Mouse (Mus musculus) granulocyte monocyte progenitor cell, adult 5-6 weeks (primary cell): ENCODE data around the gene Dab1. TPM values are rescaled to one million over a fixed set of nuclear protein-coding genes. Genes with fewer than 3 reads are reported as not detected.

Source experiments
- ATAC-seq: replicated peaks from 2 replicates; pipeline ENCODE4 v1.8.0; 2016; ENCODE audit warnings: mild to moderate bottlenecking, moderate TSS enrichment, inconsistent platforms; ENCODE audit not compliant: poor library complexity, severe bottlenecking
- total RNA-seq, 2 experiments: library from RNA; stranded (forward) in 1 of 2; stranded (reverse) in 1 of 2; fragments of 200-712, 200-1000 nt in 1 of 2; fragments of >200 nt in 1 of 2; fragmentation: Nextera tagmentation in 1 of 2; gene quantifications; 2 replicates each; pipeline ENCODE4 v1.2.3; 2014 to 2017

Gene Dab1
- total RNA-seq, 2 experiments from 2014 or later = not detected

GRCm38 (mm10) chr4:103796416-103796815 is 177.3 kb downstream of the Dab1 start:
- ATAC-seq = no peak

DNA sequence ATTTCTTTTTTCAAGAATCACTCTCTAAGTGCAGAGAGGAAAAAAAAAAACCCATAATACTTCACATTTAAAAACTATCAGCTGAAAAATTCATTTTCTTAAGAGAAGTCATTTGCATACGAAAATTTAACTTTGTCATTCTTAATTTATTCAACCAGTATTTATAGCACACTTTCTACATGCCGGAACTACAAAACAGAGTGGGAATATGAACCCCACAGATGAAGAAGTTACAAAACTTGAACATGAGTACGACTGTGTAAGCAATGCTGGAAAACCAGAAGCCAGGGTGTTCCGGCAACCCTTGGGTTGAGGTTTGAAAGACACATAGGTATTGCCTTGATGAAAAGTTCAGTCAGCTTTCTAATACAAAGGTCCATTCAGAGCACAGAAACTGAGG is 183.3 kb downstream of the Dab1 start:
- no peak for ATAC-seq

DNA sequence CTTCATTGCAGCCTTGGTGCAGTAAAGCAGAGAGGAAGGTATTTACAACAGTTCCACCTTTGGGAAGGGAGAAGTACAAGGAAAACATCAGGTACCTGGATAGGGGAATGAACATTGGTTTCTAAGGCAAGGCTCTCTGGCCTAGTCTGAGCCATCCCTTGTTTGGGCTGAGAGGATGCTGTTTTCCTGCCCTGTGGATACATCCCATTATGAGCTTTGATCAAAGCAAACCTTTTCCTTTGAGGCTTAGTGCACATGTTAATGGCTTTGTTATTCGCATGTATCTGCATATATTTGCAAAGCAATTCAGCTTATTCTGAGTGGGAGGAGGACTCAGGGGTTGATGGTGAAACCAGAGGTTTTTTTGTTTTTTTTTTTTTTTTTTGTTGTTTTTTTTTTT is 185.3 kb downstream of the Dab1 start:
- no peak for ATAC-seq

DNA sequence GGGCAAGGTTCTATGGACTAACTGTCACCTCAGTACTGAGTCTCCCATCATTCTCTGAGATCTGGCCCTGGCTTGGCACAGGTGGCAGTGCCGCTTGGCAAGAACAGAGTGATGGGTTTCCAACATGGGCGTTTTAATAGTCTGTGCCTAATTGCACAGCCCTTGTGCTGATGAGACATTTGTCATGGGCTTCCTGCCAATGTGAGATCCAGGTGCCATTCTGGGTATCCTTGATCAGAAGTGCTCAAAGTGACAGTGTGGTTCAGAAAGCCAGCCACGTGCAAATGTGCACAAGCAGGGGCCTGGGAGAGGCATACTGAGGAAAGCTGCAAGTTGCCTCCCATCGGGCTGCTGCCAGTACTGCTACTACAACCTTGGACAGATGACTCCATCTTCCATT is 203.5 kb downstream of the Dab1 start:
- ATAC-seq = no peak

DNA sequence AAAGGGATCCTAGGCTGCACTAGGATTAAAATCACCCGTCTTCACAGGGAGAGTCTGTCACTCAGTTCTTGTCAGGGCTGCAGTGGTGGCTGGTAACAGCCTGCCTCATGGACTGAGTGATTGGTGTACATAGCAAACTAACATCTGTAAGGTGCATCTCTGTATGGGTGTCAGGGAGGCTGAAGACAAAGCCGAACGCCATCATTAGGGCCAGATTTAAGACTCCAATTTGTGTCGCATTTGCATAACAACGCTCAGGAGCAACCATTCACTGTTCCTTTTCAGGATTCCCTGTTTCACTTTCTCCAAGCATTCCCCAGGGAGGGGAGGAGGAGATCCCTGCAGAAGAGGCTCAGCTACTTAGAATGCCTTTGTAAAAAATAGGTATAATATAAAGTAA is 219.2 kb downstream of the Dab1 start:
- ATAC-seq = no peak

- ATAC-seq = no peak
These were observed 220.4 kb downstream of the Dab1 start for GRCm38 (mm10) chr4:103839541-103839940.

- no peak for ATAC-seq
These were observed 222.0 kb downstream of the Dab1 start for GRCm38 (mm10) chr4:103841126-103841525.

GRCm38 (mm10) chr4:103844635-103845034 is 225.5 kb downstream of the Dab1 start:
- no peak for ATAC-seq

- ATAC-seq = no peak
These were observed 238.0 kb downstream of the Dab1 start for GRCm38 (mm10) chr4:103857173-103857572.

- no peak for ATAC-seq
These were observed 256.4 kb downstream of the Dab1 start for GRCm38 (mm10) chr4:103875564-103875963.

DNA sequence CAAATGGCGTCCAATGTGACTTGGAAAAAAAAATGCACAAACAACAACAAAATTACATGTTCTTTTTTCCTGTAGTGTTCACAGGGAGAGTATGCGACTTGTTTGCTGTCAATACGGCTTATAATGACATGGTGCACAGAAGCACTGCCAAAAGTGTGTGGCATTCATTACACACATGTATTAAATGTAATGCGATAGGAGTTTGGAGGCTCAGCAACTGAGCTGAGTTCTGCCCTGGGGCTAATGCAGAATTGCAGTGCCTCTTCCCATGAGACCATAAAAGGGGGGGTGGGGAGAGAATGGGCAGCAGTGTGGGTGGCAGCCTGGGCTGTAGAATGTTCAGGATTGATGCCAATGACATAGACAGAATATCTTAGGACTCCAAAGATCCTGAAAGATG is 259.7 kb downstream of the Dab1 start:
- ATAC-seq = no peak

DNA sequence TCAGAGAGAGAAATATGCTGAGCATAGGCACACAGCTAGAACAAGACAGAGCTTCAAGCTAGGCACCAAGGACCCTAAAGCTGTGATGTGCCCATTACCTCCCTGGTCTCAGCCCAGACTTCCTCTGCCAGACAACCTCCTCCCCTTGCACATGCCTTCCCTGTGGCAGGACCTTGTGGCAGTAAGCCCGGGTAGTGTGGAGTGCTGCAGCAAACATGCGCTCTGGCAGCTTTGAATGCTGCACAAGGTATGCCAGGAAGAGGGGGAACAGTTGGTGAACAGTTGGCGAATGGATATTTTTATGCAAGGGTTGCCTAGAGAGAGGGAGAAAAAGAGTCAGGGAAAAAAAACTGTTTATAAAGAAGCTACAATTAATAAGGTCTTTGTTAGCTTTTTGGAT is 262.5 kb downstream of the Dab1 start:
- no peak for ATAC-seq

DNA sequence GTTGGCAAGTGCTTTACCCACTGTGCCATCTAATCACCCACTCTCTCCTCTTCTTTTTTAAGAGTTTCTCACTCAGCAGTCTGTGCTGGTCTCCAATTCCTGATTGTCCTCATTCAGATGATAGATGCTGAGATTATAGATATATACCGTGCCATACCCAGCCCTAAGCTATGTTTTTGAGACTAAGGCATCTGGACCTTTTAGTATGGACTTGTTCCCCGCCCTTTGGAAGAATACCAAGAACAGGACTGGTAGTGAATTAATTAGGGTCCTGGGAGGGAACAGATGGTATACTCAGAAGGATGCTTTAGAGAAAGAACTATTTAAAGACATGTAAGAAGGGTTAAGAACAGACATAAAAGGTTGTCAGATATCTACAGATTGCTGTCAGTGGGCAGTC is 268.9 kb downstream of the Dab1 start:
- ATAC-seq = no peak

GRCm38 (mm10) chr4:103889110-103889509 is 270.0 kb downstream of the Dab1 start:
- ATAC-seq = no peak

DNA sequence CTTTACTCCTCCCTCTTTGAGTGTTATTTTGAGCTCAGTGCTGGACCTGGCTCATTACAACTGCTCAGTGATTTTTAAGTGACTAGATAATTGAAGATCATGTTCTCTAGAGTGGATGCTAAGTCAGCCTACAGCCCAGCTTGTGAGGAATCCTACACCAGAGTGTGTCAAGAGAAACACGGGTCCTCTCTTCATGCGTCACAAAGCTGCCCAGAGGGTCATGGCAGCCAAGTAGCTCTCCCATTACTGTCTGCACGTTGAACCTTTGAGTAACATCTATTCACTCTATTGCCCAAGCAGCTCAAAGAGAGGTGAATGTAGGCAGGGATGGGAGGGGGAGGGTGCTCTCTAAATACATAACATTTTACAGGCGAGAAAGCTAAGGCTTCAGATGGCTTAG is 277.6 kb downstream of the Dab1 start:
- ATAC-seq = no peak

DNA sequence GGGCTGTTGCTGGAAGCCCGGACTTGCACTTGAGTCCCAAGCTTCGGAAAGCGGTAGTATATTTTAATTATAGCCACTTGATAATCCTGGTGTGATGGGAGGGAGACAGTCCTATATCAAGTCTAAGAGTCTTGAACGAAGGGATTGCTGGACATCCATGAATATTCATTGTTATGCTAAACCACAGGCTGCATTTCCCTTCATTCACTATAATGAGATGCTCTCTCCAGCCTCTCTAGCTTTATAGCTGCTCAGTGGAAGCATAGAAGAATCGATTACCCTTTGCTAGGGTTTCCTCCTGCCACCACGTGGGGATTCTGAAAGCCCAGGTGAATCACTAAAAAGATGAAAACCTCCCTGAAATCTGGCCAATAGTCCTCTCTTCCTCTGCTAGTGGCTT is 278.5 kb downstream of the Dab1 start:
- no peak for ATAC-seq

GRCm38 (mm10) chr4:103911441-103911840 is 292.3 kb downstream of the Dab1 start:
- no peak for ATAC-seq

DNA sequence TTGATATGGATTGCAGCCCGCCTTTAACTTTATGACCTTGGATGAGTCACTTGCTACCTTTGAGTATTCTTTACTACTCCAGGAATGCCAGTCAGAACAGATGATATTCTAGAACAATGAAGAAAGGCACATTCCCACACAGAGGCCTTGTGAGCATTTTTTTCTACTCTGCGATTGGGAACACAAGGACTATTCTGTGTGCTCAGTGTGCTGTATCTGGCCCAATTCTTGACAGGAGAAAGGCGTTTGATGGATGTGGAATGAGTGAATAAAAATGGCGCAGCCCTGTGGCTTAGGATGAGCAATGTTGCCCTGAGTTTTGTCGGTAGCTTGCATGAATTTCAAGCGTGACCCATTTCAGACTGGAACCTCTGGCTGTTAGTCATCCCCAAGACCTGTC is 292.9 kb downstream of the Dab1 start:
- no peak for ATAC-seq

DNA sequence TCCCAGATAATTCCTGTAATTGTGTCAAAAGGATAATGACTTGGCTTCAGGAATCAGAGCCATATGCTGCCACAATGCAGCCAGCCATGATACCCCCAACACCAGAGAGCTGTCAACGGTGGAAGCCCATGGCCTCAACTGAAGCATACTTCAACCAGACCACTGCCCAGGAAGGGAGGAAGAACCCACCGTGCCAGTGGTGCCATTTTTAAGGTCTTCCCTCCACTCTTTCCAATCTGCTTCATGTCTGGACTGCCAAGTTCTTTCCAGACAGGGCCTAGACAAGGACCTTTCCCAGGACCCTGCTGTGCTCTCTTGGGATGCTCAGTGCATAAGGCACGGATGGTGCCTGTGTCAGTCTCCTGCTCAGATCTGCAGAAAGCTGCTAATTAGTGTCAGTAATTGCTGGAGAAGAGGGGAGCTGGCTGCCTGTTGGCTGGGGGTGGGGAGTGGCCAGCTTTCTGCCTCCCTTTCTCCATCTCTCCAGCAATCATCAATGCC is 303.3 kb downstream of the Dab1 start:
- ATAC-seq = no peak

DNA sequence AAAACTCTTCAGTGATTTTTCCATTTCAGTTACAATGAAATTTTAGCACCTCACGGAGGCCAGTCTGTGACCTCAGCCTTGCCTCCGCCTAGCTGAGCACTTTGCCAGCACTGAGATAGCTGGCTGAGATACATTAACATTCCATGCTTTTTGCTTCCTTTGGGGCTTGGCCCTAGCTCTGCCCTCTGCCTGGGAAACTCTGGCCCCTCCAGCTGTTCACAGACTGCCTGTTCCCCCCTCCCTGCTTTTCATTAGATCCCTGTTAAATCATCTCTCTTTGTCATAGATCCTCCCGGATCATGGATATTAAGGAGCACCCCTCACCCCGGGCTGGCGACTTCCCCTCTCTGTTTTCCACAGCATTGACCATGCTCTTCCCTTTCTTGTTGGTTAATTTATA is 307.5 kb downstream of the Dab1 start:
- no peak for ATAC-seq

- ATAC-seq = no peak
These were observed 310.5 kb downstream of the Dab1 start for GRCm38 (mm10) chr4:103929631-103930030.

DNA sequence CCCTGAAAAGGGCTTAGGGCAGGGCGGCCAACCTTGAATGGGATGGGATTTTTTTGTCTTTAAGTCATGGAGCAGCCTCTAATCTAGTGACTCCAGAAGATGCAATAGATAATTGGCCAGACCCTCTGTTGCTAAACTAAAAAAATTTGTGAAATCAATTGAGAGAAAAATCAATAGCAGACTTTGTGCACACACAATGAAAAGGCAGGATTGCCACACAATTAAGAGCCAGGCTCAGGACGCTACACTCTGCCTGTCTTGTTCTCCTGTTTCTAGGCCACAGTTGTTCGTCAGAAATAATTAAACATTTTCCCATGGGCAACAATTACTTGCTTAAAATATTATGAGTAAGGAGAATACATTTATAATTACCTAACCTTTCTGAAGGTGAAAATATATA is 315.2 kb downstream of the Dab1 start:
- ATAC-seq = no peak

GRCm38 (mm10) chr4:103948255-103948654 is 329.1 kb downstream of the Dab1 start:
- ATAC-seq = no peak
